Mouse (Mus musculus) olfactory bulb, adult 2 months (tissue): ENCODE data around the gene Gpr18.

Experiments
- CTCF ChIP-seq: fragments of 200-500 bp; IDR thresholded peaks from 2 replicates; pipeline ENCODE4 v1.5.1; 2012; ENCODE audit warnings: low read depth, mild to moderate bottlenecking, low read length, moderate library complexity; ENCODE audit not compliant: insufficient read depth
- POLR2A ChIP-seq: fragments of 200-500 bp; IDR thresholded peaks from 2 replicates; pipeline ENCODE4 v1.6.1; 2012; ENCODE audit warnings: mild to moderate bottlenecking, low read depth, low read length, moderate library complexity; ENCODE audit not compliant: insufficient read depth

DNA sequence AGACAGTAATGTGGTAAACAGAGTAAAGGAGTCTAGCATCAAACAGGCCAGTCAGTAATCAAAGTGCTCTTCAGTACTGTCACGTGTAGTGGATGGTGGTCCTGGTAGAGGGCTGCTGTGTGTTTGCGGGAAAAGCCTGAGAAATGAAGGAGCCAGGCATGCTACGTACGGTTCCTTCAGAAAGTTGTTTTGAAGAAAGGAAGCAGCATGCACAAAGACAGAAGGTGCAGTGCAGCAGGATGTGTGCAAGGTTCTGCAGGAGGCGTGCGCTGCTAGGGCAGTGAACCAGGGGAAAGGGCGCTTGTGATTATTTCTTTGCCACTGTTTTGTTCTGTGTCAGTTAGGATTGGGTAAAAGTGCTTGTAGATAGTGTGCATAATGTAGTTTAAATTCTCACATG, 34.4 kb downstream of the Gpr18 start:
- TF ChIP-seq CTCF (no peak), POLR2A (no peak)
